Mouse (Mus musculus): Measurements from ENCODE around the gene Gm20696. TPM values are rescaled to one million over a fixed set of nuclear protein-coding genes. Genes with fewer than 3 reads are reported as not detected.

The Gm20696 gene
- polyA plus RNA-seq, 1 experiment from 2014 or later, result 5.3 TPM

GRCm38 (mm10) chr6:99220472-99220871 lies 446.1 kb downstream of the Gm20696 start:
- no peak overlapping the region for H3K27ac ChIP-seq (ENCODE audit: low read depth, low read length)
- ATAC-seq (replicated peaks; ENCODE audit: low FRiP score) (no peak), DNase-seq (ENCODE audit: low spot score) (no peak)
- H3K4me3 ChIP-seq (ENCODE audit: low read depth, low read length), result no peak overlapping the region
- H3K9ac ChIP-seq (ENCODE audit: low read length), result no peak overlapping the region
- 0 out of 2 replicates have a peak, but pooled peaks cover 2% of the 10 kb centered on the region for H3K4me1 ChIP-seq (replicated peaks; ENCODE audit: control insufficient read depth, insufficient read depth, low read length)
- H3K9me3 ChIP-seq (ENCODE audit: control insufficient read depth, low read length), result no peaks in the 10 kb centered on the region
- no peaks in the 10 kb centered on the region for H3K27me3 ChIP-seq (ENCODE audit: control insufficient read depth, insufficient read depth, low read length)
- no peak overlapping the region for H3K4me2 ChIP-seq (ENCODE audit: low read depth, low read length, severe bottlenecking)
- H3K36me3 ChIP-seq (ENCODE audit: control insufficient read depth, insufficient read depth, low read length), result no peaks in the 10 kb centered on the region
- WGBS, result 97% methylated on average over 3 of the region's 3 CpGs

GRCm38 (mm10) chr6:99217846-99218245 lies 448.8 kb downstream of the Gm20696 start:
- H3K4me3 ChIP-seq (ENCODE audit: low read depth, low read length), result no peak overlapping the region
- no peaks in the 10 kb centered on the region for H3K9me3 ChIP-seq (ENCODE audit: control insufficient read depth, low read length)
- DNase-seq (ENCODE audit: low spot score), result no peak
- no peak overlapping the region for H3K4me2 ChIP-seq (ENCODE audit: low read depth, low read length, severe bottlenecking)
- 83% methylated on average over 2 of the region's 2 CpGs for WGBS
- H3K27me3 ChIP-seq (ENCODE audit: control insufficient read depth, insufficient read depth, low read length), result no peaks in the 10 kb centered on the region
- H3K4me1 ChIP-seq (replicated peaks; ENCODE audit: control insufficient read depth, insufficient read depth, low read length), result 0 out of 2 replicates have a peak, but pooled peaks cover 2% of the 10 kb centered on the region
- no peak overlapping the region for H3K27ac ChIP-seq (ENCODE audit: low read depth, low read length)
- H3K36me3 ChIP-seq (ENCODE audit: control insufficient read depth, insufficient read depth, low read length), result no peaks in the 10 kb centered on the region
- no peak for ATAC-seq (replicated peaks; ENCODE audit: low FRiP score)
- no peak overlapping the region for H3K9ac ChIP-seq (ENCODE audit: low read length)

GRCm38 (mm10) chr6:99217155-99217554 lies 449.4 kb downstream of the Gm20696 start:
- DNase-seq (ENCODE audit: low spot score), result no peak
- H3K27ac ChIP-seq (ENCODE audit: low read depth, low read length), result no peak overlapping the region

GRCm38 (mm10) chr6:99212461-99212860 lies 454.1 kb downstream of the Gm20696 start:
- WGBS, result 90% methylated on average over 4 of the region's 4 CpGs
- H3K27me3 ChIP-seq (ENCODE audit: control insufficient read depth, insufficient read depth, low read length), result no peaks in the 10 kb centered on the region
- H3K27ac ChIP-seq (ENCODE audit: low read depth, low read length), result no peak overlapping the region
- no peak overlapping the region for H3K4me3 ChIP-seq (ENCODE audit: low read depth, low read length)
- H3K36me3 ChIP-seq (ENCODE audit: control insufficient read depth, insufficient read depth, low read length), result no peaks in the 10 kb centered on the region
- H3K4me2 ChIP-seq (ENCODE audit: low read depth, low read length, severe bottlenecking), result no peak overlapping the region
- DNase-seq (ENCODE audit: low spot score), result no peak
- H3K9me3 ChIP-seq (ENCODE audit: control insufficient read depth, low read length), result no peaks in the 10 kb centered on the region
- no peak overlapping the region for H3K9ac ChIP-seq (ENCODE audit: low read length)
- 0 out of 2 replicates have a peak, but pooled peaks cover 2% of the 10 kb centered on the region for H3K4me1 ChIP-seq (replicated peaks; ENCODE audit: control insufficient read depth, insufficient read depth, low read length)
- ATAC-seq (replicated peaks; ENCODE audit: low FRiP score), result no peak

More at GRCm38 (mm10) chr6:99217155-99217554, 449.4 kb downstream of the Gm20696 start:
- Histone ChIP-seq H3K36me3 (ENCODE audit: control insufficient read depth, insufficient read depth, low read length) (no peaks in the 10 kb centered on the region), H3K4me2 (ENCODE audit: low read depth, low read length, severe bottlenecking) (no peak overlapping the region), H3K4me1 (replicated peaks; ENCODE audit: control insufficient read depth, insufficient read depth, low read length) (0 out of 2 replicates have a peak, but pooled peaks cover 2% of the 10 kb centered on the region), H3K9me3 (ENCODE audit: control insufficient read depth, low read length) (no peaks in the 10 kb centered on the region), H3K4me3 (ENCODE audit: low read depth, low read length) (no peak overlapping the region), H3K27me3 (ENCODE audit: control insufficient read depth, insufficient read depth, low read length) (no peaks in the 10 kb centered on the region), H3K9ac (ENCODE audit: low read length) (no peak overlapping the region)
- 80% methylated on average over 7 of the region's 7 CpGs for WGBS
- ATAC-seq (replicated peaks; ENCODE audit: low FRiP score), result no peak

GRCm38 (mm10) chr6:99211663-99212333 lies 454.8 kb downstream of the Gm20696 start:
- Histone ChIP-seq H3K27ac (ENCODE audit: low read depth, low read length) (no peak overlapping the region), H3K27me3 (ENCODE audit: control insufficient read depth, insufficient read depth, low read length) (no peaks in the 10 kb centered on the region), H3K4me3 (ENCODE audit: low read depth, low read length) (no peak overlapping the region), H3K4me2 (ENCODE audit: low read depth, low read length, severe bottlenecking) (no peak overlapping the region), H3K9ac (ENCODE audit: low read length) (no peak overlapping the region), H3K4me1 (replicated peaks; ENCODE audit: control insufficient read depth, insufficient read depth, low read length) (peaks cover 5% of the 10 kb centered on the region; the same call in 1 of the 2 replicates), H3K36me3 (ENCODE audit: control insufficient read depth, insufficient read depth, low read length) (no peaks in the 10 kb centered on the region), H3K9me3 (ENCODE audit: control insufficient read depth, low read length) (no peaks in the 10 kb centered on the region)
- no peak for DNase-seq (ENCODE audit: low spot score)
- ATAC-seq (replicated peaks; ENCODE audit: low FRiP score), result no peak
- WGBS, result 82% methylated on average over 5 of the region's 5 CpGs

- H3K9ac ChIP-seq (ENCODE audit: low read length), result no peak overlapping the region
- H3K27me3 ChIP-seq (ENCODE audit: control insufficient read depth, insufficient read depth, low read length), result no peaks in the 10 kb centered on the region
- 80% methylated on average over 7 of the region's 7 CpGs for WGBS
- no peaks in the 10 kb centered on the region for H3K9me3 ChIP-seq (ENCODE audit: control insufficient read depth, low read length)
- no peak overlapping the region for H3K4me2 ChIP-seq (ENCODE audit: low read depth, low read length, severe bottlenecking)
- ATAC-seq (replicated peaks; ENCODE audit: low FRiP score), result no peak
- peaks cover 12% of the 10 kb centered on the region; the same call in 1 of the 2 replicates for H3K4me1 ChIP-seq (replicated peaks; ENCODE audit: control insufficient read depth, insufficient read depth, low read length)
- no peak for DNase-seq (ENCODE audit: low spot score)
- no peak overlapping the region for H3K4me3 ChIP-seq (ENCODE audit: low read depth, low read length)
- H3K27ac ChIP-seq (ENCODE audit: low read depth, low read length), result no peak overlapping the region
- H3K36me3 ChIP-seq (ENCODE audit: control insufficient read depth, insufficient read depth, low read length), result no peaks in the 10 kb centered on the region
These were observed 456.4 kb downstream of the Gm20696 start for GRCm38 (mm10) chr6:99210161-99210560.

Small RNA genes within 50 kb of the gene (microRNA-seq; reads per million reads assigned to microRNA genes)
- not detected for gene Gm22328 (ENCODE audit: insufficient number of aligned reads)

Other genes with a start within 250 kb of the Gm20696 start
- gene Foxp1, start 144.1 kb downstream of the Gm20696 start, polyA plus RNA-seq (2014; fragmentation: Nextera tagmentation; extraction: Ambion mirVana), result 91.1 and 91.5 TPM in 2 replicates
- 14.2 and 15.5 TPM in 2 replicates for gene Eif4e3, start within 50 bp of the Gm20696 start, polyA plus RNA-seq (2014; fragmentation: Nextera tagmentation; extraction: Ambion mirVana)
- gene Gpr27, start 25.9 kb upstream of the Gm20696 start, polyA plus RNA-seq (2014; fragmentation: Nextera tagmentation; extraction: Ambion mirVana), result 4.4 and 6.8 TPM in 2 replicates
- 1.2 and 2.0 TPM in 2 replicates for gene Prok2, start 59.6 kb upstream of the Gm20696 start, polyA plus RNA-seq (2014; fragmentation: Nextera tagmentation; extraction: Ambion mirVana)

All from forebrain, embryonic 11.5 days (tissue).